Mouse (Mus musculus) heart, adult 11 months (tissue): ENCODE results near the gene Cenpv.
A peak's percentile ranks its signal among the peaks of the same experiment; 100 is the strongest.

Experiments
- DNase-seq: peaks from one replicate; pipeline ENCODE4 v3.0.0; 2022

Cenpv gene

GRCm38 (mm10) chr11:62539089-62539890, at the start of gene Cenpv:
Gene Cenpv, minus strand, starts transcription at chr11:62539261.
- peak; percentile 97 for DNase-seq

- DNase-seq = peak; percentile 78
Observed at GRCm38 (mm10) chr11:62587034-62587433, 48.0 kb upstream of the Cenpv start.

GRCm38 (mm10) chr11:62584671-62585206, 45.7 kb upstream of the Cenpv start:
- no peak for DNase-seq

- DNase-seq = no peak
Observed at GRCm38 (mm10) chr11:62583031-62583430, 44.0 kb upstream of the Cenpv start.

DNA sequence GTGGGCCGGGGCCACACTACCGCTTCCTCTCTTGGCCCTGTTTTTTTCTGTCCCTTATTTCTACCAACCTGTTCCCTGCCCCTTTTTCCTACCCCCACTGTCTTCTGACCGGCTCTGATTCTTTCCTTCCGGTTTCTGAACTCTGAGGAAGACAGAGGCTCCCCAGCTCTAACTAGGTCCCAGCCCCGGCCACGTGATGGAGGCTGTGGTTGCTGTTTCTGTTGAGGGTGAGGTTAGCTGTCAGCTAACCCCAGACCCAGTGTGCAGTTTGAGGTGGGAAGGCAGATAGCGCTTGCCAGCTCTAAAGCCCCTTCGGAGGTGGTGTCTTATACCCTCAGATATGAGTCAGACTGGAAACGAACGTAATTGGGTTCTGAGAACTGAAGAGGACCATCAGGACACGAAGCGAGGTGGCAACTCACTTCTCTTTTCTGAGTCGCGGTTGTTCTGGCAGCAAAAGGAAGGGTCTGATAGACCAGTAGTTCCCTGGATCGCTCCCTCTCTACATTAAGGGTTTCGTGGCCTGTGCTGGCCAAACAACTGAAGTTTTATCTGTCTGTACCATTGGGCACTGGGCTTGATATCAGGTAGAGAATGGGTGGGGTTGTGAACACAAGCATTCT, 37.6 kb upstream of the Cenpv start:
- peak; percentile 97 for DNase-seq

GRCm38 (mm10) chr11:62575659-62576438, 36.8 kb upstream of the Cenpv start:
- DNase-seq = peak; percentile 97

GRCm38 (mm10) chr11:62575297-62575658, 36.2 kb upstream of the Cenpv start:
- peak; percentile 98 for DNase-seq

DNA sequence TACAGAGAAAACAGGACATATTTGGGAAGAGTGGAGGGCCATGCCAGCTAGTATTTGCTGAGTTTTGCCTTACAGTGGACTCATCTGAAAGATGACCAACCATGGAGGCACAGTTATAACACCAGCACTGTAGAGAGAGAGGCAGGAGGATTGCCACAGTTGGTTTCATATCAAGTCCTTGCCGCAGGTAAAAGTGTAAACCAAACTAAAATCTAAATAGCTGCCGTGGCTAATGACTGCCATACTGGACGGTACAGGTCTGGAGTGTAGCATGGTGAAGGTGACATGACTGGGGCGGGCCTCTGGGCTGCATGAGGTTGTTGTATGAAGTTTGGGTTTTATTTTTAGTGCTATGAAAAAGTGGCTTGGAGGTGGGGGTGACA, 35.6 kb upstream of the Cenpv start:
- peak; percentile 78 for DNase-seq

DNA sequence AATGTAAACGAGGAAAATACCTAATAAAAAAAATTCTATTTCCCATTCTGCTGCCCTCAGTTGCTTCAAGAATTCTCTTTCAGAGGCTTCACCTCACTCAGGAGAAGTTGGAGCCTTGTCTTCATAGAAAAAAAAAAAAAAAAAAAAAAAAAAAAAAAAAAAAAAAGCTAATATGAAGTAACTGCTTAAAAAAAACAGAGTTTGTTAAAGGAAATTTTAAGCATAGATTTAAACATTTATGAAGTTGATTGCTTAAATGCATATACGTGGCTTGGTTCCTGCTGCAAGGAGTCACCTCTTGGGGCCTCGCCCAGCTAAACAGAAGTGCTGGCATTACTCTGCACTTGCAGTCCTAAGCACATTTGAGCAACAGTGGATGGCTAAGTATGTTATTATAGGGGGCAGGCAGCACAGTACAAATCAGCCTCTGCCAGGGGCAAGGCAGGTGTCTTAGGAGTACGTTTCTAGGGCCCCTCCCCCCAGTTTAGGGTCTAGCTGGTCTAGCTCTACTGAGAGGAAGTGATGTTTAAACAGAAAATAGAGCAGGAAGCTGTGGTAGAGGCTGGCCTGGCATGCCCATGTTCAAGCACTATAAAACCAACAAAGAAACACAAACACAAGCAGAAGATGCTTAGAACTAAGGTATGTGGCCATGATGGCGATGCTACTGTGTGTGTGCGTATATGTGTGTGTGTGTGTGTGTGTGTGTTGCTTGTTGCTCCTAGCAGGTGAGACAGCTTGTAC, 35.1 kb upstream of the Cenpv start, which contains the start of gene Trpv2:
Gene Trpv2, plus strand, starts transcription at position 528 of the 744 bp plus-strand sequence.
- peak; percentile 82 for DNase-seq

- no peak for DNase-seq
Observed at GRCm38 (mm10) chr11:62568300-62568699, 29.2 kb upstream of the Cenpv start.

- DNase-seq = peak; percentile 95
Observed at GRCm38 (mm10) chr11:62566211-62566610, 27.1 kb upstream of the Cenpv start.

DNA sequence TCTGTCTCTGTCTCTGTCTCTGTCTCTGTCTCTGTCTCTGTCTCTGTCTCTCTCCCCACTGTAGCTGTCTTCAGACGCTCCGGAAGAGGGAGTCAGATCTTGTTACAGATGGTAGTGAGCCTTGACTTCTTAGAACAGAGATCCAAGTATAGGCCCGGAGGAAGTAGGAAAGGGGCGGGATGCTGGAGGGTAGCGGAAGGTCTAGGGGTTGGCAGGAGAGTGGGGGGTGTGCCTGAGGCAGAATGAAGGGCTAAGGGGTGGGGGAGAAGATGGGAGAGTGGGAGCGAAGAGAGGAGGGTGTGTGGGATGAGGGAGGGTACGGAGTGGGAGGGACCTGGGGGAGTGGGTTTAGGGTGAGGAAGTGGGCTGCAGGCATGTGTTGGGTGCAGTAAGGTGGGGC, 26.7 kb upstream of the Cenpv start:
- no peak for DNase-seq

DNA sequence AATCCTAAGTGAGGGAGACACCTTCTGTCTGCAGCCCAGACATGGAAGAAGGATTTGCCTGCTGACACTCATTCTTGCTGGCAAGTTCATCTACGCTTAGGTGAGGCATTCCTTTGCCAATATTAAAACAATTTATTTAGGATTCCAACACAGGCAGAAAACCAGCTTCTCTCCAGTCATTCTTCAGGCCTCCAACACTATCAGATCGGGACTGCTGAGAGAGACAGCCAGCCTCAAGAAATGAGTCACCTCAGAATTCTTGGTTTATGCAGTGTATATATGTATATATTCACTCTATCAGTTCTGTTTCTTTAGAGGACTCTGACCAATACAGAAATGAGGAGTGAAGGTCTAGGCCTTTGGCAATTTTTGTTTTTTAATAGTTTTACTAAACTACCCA, 24.5 kb upstream of the Cenpv start:
- DNase-seq = no peak

- peak; percentile 91 for DNase-seq
Observed at GRCm38 (mm10) chr11:62560463-62561016, 21.5 kb upstream of the Cenpv start.

GRCm38 (mm10) chr11:62558961-62559646, 20.0 kb upstream of the Cenpv start:
- DNase-seq = peak; percentile 98

DNA sequence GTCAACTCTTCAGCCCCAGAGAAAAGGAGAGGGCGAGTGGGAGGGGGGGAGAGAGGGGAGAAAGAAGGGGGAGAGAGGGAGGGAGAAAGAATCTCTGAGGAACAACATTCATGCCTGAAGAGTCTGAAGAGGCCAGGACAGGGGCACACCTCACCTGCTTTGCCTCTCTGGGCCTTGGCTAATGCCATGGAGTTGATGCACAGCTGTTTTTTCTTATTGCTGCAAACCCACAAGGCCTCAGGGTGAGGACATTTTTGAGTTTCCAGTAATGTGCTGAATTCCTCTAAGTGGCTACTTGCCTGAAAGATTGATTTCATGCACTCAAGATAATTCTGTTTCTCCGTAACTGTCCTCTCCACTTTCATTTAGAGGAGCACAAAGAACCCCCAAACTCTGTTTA, 19.1 kb upstream of the Cenpv start:
- DNase-seq = no peak

GRCm38 (mm10) chr11:62557205-62557604, 18.1 kb upstream of the Cenpv start:
- DNase-seq = no peak

DNA sequence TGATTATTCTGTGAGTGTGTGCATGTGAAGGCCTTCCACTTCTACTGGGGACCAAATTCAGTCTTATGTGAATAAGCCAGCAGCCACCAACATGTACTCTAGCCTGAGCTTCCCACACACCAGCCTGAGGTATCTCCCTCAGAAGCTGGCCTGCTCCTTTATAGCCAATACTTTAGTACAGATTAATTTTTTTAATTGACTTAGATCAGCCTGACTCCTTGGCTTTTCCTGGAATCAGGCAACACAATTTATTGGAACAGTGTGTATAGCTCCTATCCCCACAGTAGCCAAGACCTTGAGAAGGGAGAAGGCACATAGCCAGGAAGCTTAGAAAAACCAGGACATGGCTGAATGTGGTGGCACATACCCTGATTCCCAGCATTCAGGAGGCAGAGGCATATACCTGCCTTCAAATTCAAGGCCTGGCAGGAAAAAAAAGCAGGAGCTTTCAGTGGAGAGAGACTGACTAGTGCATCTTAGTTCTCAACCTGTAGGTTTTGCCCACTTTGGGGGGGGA, 16.9 kb upstream of the Cenpv start:
- DNase-seq = no peak

DNA sequence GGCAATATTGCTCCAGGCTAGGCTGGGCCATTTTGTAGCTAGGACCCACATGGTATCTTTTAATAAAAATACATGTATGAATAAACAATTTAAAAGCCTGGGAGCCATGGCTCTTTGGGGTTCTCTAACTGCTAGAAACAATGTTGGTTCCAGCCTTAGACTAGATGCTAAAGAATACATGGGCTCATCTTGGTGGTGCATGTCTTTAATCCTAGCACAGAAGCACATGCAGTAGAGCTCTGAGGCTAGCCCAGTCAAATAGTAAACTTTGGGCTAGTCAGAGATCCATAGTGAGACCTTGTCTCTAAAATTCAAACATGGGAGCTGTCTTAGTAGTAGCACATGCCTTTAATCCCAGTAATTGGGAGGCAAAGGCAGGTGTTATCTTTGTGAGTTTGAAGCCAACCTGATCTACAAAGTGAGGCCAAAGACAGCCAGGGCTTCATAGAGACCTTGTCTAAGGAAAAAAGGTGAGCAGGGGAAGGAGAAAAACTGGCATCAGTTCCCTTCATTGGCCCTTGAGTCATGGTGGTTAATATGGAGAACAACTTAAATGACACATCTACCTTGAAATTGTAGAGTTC, 16.0 kb upstream of the Cenpv start:
- DNase-seq = no peak

- no peak for DNase-seq
Observed at GRCm38 (mm10) chr11:62554163-62554855, 15.2 kb upstream of the Cenpv start.
